Mouse (Mus musculus): ENCODE data around the gene Dhcr7. TPM values are rescaled to one million over a fixed set of nuclear protein-coding genes. Genes with fewer than 3 reads are reported as not detected.

Gene Dhcr7
- polyA plus RNA-seq (2014; fragmentation: Illumina TruSeq; extraction: RNeasy Lipid Tissue Mini Kit (QIAGEN cat#74804); ENCODE audit: low replicate concordance), result 3.8 TPM

GRCm38 (mm10) chr7:143822375-143823265, at the start of gene Dhcr7, which contains the start of gene Nadsyn1:
Dhcr7 (plus strand) TSS chr7:143823145.
Nadsyn1 (minus strand) TSS chr7:143822849.

DNA sequence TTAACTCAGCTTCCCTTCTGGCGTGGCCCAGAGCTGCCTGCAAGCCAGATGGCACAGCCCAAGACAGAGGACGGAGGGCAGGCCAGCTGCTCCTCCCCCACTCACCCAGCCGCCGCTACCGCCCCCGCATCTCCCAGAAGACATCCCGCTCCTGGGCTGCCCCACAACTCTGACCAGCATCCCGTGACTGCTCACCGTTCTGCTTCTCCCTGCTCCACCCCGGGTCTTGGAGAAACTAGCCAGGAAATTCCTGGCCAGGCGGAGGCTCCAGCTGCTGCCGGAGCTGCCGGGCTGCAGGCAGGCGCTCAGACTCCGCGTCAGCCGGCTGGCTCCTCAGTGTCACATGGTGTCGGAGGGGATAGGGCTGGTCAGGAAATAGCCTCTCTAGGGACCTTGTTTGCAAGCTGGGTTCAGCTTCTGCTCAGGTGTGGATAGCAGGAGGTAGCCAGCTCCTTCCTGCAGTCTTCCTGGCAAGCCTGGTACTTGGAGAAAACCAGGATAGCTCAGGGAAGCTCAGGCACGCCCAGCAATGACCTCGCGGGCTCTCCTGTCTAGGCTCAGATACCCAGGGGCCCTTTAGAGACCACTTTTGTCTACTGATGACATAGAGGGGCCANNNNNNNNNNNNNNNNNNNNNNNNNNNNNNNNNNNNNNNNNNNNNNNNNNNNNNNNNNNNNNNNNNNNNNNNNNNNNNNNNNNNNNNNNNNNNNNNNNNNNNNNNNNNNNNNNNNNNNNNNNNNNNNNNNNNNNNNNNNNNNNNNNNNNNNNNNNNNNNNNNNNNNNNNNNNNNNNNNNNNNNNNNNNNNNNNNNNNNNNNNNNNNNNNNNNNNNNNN, 38.7 kb upstream of the Dhcr7 start, which contains the start of gene Mrgpre:
Gene Mrgpre (minus strand): TSS at position 505 of the 834 bp plus-strand sequence.

GRCm38 (mm10) chr7:143866538-143866937, 43.6 kb downstream of the Dhcr7 start, which contains the start of gene Gm498:
Gm498 (plus strand) TSS chr7:143866838.

Other genes starting within 250 kb of the Dhcr7 start
- 13.4 TPM for gene Cars, start 223.1 kb upstream of the Dhcr7 start, polyA plus RNA-seq (2014; fragmentation: Illumina TruSeq; extraction: RNeasy Lipid Tissue Mini Kit (QIAGEN cat#74804); ENCODE audit: low replicate concordance)
- gene Tnfrsf26, start 194.4 kb upstream of the Dhcr7 start, polyA plus RNA-seq (2014; fragmentation: Illumina TruSeq; extraction: RNeasy Lipid Tissue Mini Kit (QIAGEN cat#74804); ENCODE audit: low replicate concordance), result 1.2 TPM
- gene Tnfrsf22, start 173.5 kb upstream of the Dhcr7 start, polyA plus RNA-seq (2014; fragmentation: Illumina TruSeq; extraction: RNeasy Lipid Tissue Mini Kit (QIAGEN cat#74804); ENCODE audit: low replicate concordance), result 0.78 TPM
- 7.4 TPM for gene Tnfrsf23, start 137.3 kb upstream of the Dhcr7 start, polyA plus RNA-seq (2014; fragmentation: Illumina TruSeq; extraction: RNeasy Lipid Tissue Mini Kit (QIAGEN cat#74804); ENCODE audit: low replicate concordance)
- gene Osbpl5, start 66.2 kb upstream of the Dhcr7 start, polyA plus RNA-seq (2014; fragmentation: Illumina TruSeq; extraction: RNeasy Lipid Tissue Mini Kit (QIAGEN cat#74804); ENCODE audit: low replicate concordance), result 0.45 TPM
- not detected for gene Mrgprg, start 56.2 kb upstream of the Dhcr7 start, polyA plus RNA-seq (2014; fragmentation: Illumina TruSeq; extraction: RNeasy Lipid Tissue Mini Kit (QIAGEN cat#74804); ENCODE audit: low replicate concordance)
- gene Mrgpre, start 38.6 kb upstream of the Dhcr7 start, polyA plus RNA-seq (2014; fragmentation: Illumina TruSeq; extraction: RNeasy Lipid Tissue Mini Kit (QIAGEN cat#74804); ENCODE audit: low replicate concordance), result 0.19 TPM
- gene Nadsyn1, start 296 bp upstream of the Dhcr7 start, polyA plus RNA-seq (2014; fragmentation: Illumina TruSeq; extraction: RNeasy Lipid Tissue Mini Kit (QIAGEN cat#74804); ENCODE audit: low replicate concordance), result 48.4 TPM
- gene Gm498, start 43.7 kb downstream of the Dhcr7 start, polyA plus RNA-seq (2014; fragmentation: Illumina TruSeq; extraction: RNeasy Lipid Tissue Mini Kit (QIAGEN cat#74804); ENCODE audit: low replicate concordance), result not detected
- gene Shank2, start 178.8 kb downstream of the Dhcr7 start, polyA plus RNA-seq (2014; fragmentation: Illumina TruSeq; extraction: RNeasy Lipid Tissue Mini Kit (QIAGEN cat#74804); ENCODE audit: low replicate concordance), result 0.93 TPM